Mouse (Mus musculus) lung, embryonic 16.5 days (tissue): ENCODE measurements at regions not wholly inside any gene's neighbourhood (a gene's known extent, or its start where the extent isn't known, plus 50 kb on each side); places are given as distances from the start of the nearest gene placed in this dataset.

Experiments
- ATAC-seq: fragments of 200-750 bp; cut with Nextera tagmentation; 2 replicates; pipeline ENCODE4 v1.8.0; 2017; ENCODE audit warnings: low read depth, mild to moderate bottlenecking, moderate library complexity
- H3K27ac ChIP-seq: fragments of 300-500 bp; sonication (generic); 2 replicates; pipeline ENCODE4 v1.5.1; 2014; ENCODE audit warnings: mild to moderate bottlenecking, control low read depth, low read length
- H3K27me3 ChIP-seq: fragments of 300-500 bp; sonication (generic); 2 replicates; pipeline ENCODE4 v1.6.1; 2014; ENCODE audit warnings: low read depth, low read length, mixed read lengths; ENCODE audit not compliant: control insufficient read depth, insufficient read depth
- H3K36me3 ChIP-seq: fragments of 300-500 bp; sonication (generic); 2 replicates; pipeline ENCODE4 v1.6.1; 2014; ENCODE audit warnings: low read length; ENCODE audit not compliant: control insufficient read depth, insufficient read depth
- H3K4me1 ChIP-seq: fragments of 300-500 bp; sonication (generic); replicated peaks from 2 replicates; pipeline ENCODE4 v1.6.1; 2014; ENCODE audit warnings: low read length, mixed read lengths; ENCODE audit not compliant: control insufficient read depth, insufficient read depth
- H3K4me2 ChIP-seq: fragments of 300-500 bp; sonication (generic); 2 replicates; pipeline ENCODE4 v1.6.1; 2014; ENCODE audit warnings: low read depth, low read length, control low read depth
- H3K4me3 ChIP-seq: fragments of 300-500 bp; sonication (generic); 2 replicates; pipeline ENCODE4 v1.5.1; 2014; ENCODE audit warnings: mild to moderate bottlenecking, low read length, control low read depth
- H3K9ac ChIP-seq: fragments of 300-500 bp; sonication (generic); 2 replicates; pipeline ENCODE4 v1.6.1; 2014; ENCODE audit warnings: low read length, control low read depth
- H3K9me3 ChIP-seq: fragments of 300-500 bp; sonication (generic); 2 replicates; pipeline ENCODE4 v1.6.1; 2016; ENCODE audit warnings: low read length; ENCODE audit not compliant: control insufficient read depth
- WGBS: fragments of 180-500 bp; shearing (Covaris S2); extraction: QIAGEN DNeasy Blood & Tissue Kit; methylation state at CpG from one replicate; pipeline ENCODE4 v1.1.7; 2014; 5-methylcytosine and 5-hydroxymethylcytosine counted together

GRCm38 (mm10) chr8:6963006-6963799 lies 1697.8 kb downstream of the Efnb2 start:
- 59% methylated on average over 4 of the region's 4 CpGs for WGBS
- H3K27ac ChIP-seq = no peak overlapping the region
- H3K4me2 ChIP-seq = no peak overlapping the region
- no peak overlapping the region for H3K9ac ChIP-seq
- no peaks in the 10 kb centered on the region for H3K36me3 ChIP-seq
- H3K9me3 ChIP-seq = no peaks in the 10 kb centered on the region
- H3K4me1 ChIP-seq = no peaks in the 10 kb centered on the region
- H3K27me3 ChIP-seq = no peaks in the 10 kb centered on the region
- no peak for ATAC-seq
- H3K4me3 ChIP-seq = no peak overlapping the region

DNA sequence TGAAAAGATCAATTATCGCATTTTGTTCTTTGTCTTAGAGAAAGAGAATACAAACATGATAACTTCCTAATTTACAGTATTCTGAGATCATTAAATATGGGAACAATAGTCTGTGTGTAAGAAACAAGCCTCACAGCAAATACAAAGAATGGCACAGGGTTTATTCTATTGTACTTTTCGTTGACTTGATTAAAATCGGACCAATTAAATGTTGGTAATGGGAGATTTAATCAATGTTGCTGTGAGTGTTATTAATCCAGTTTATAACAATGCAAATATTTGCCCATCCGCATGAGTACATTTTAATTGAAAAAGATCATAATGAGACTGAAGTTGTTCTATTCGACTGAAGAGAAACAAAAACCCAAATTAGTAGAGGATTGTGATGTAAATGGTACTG lies 1703.0 kb downstream of the Efnb2 start:
- ATAC-seq = no peak
- WGBS = 85% methylated on average over 5 of the region's 5 CpGs

GRCm38 (mm10) chr8:6954251-6954650 lies 1706.8 kb downstream of the Efnb2 start:
- Histone ChIP-seq H3K9me3 (no peaks in the 10 kb centered on the region), H3K27me3 (no peaks in the 10 kb centered on the region), H3K9ac (no peak overlapping the region), H3K36me3 (no peaks in the 10 kb centered on the region), H3K4me3 (no peak overlapping the region), H3K27ac (no peak overlapping the region), H3K4me2 (no peak overlapping the region), H3K4me1 (no peaks in the 10 kb centered on the region)
- ATAC-seq = no peak
- 64% methylated on average over 7 of the region's 7 CpGs for WGBS

More for the DNA sequence above, 1703.0 kb downstream of the Efnb2 start:
- no peak overlapping the region for H3K27ac ChIP-seq
- no peaks in the 10 kb centered on the region for H3K36me3 ChIP-seq
- H3K9me3 ChIP-seq = no peaks in the 10 kb centered on the region
- H3K27me3 ChIP-seq = no peaks in the 10 kb centered on the region
- no peaks in the 10 kb centered on the region for H3K4me1 ChIP-seq
- H3K4me3 ChIP-seq = no peak overlapping the region
- no peak overlapping the region for H3K9ac ChIP-seq
- H3K4me2 ChIP-seq = no peak overlapping the region

DNA sequence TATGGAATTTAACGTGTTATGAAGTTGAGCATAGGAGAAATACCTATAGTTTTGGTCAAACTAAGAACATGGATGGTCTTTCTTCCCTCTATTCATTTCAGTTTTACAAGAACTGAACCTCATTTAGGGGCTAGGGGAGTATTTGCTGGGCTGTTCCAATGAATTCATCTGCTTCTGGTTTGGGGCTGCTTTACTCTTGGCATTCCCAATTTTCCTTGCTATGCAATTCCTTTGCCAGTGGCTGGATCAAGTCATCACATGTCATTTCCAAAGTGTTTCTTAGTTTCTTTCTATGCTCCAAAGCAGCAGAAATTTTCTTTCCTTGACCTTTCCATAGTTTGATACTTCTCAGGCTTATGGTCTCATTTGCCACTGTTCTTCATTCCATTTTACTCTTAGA lies 1738.6 kb downstream of the Efnb2 start:
- 63% methylated on average over 1 of the region's 1 CpGs for WGBS
- no peak for ATAC-seq
- Histone ChIP-seq H3K9me3 (no peaks in the 10 kb centered on the region), H3K9ac (no peak overlapping the region), H3K4me3 (no peak overlapping the region), H3K27me3 (no peaks in the 10 kb centered on the region), H3K36me3 (no peaks in the 10 kb centered on the region), H3K27ac (no peak overlapping the region), H3K4me1 (no peaks in the 10 kb centered on the region), H3K4me2 (no peak overlapping the region)

DNA sequence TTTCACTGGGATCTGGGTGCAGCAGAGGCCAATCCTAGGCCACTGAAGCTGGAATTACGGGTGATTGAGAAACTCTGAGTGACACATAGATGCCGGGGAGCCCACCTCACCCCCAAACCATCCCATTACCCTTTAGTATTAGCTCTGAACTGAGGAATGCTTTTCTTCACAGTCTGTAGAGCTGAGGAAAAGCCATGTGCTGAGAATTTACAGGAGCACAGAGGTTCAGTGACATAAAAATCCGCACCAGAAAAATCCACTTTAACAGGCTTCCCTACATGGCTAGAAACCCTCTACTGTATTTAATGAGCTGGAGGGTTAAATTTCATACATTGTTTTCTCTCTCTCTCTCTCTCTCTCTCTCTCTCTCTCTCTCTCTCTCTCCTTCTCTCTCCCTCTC lies 1753.4 kb downstream of the Efnb2 start:
- no peak overlapping the region for H3K9ac ChIP-seq
- H3K27me3 ChIP-seq = no peaks in the 10 kb centered on the region
- no peaks in the 10 kb centered on the region for H3K4me1 ChIP-seq
- no peak overlapping the region for H3K4me3 ChIP-seq
- H3K4me2 ChIP-seq = no peak overlapping the region
- no peaks in the 10 kb centered on the region for H3K36me3 ChIP-seq
- no peak for ATAC-seq
- 66% methylated on average over 3 of the region's 3 CpGs for WGBS
- H3K9me3 ChIP-seq = no peaks in the 10 kb centered on the region
- H3K27ac ChIP-seq = no peak overlapping the region

DNA sequence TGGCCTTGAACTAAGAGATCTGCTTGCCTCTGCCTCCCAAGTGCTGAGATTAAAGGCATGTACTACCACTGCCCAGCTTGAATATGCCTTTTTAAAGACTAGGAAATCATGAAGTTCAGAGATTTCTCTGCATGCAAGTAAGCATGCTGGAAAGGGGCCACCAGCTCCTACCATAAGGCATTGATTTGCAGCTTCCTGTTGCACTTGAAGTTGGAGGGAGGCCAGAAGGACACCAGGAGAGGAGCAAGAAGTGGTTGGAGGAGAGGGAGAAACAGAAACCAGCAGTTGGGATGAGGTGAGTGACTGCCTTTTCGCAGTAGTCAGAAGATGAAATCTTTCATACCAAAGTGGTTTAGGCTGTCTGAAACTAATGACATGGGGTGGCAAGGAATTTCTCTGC lies 1769.6 kb downstream of the Efnb2 start:
- Histone ChIP-seq H3K36me3 (no peaks in the 10 kb centered on the region), H3K4me3 (no peak overlapping the region), H3K4me2 (no peak overlapping the region; the same call in 1 of the 2 replicates), H3K9ac (no peak overlapping the region), H3K4me1 (no peaks in the 10 kb centered on the region), H3K9me3 (no peaks in the 10 kb centered on the region), H3K27ac (no peak overlapping the region), H3K27me3 (no peaks in the 10 kb centered on the region)
- ATAC-seq = no peak
- 74% methylated on average over 1 of the region's 1 CpGs for WGBS

- Histone ChIP-seq H3K4me1 (no peaks in the 10 kb centered on the region), H3K36me3 (no peaks in the 10 kb centered on the region), H3K9me3 (no peaks in the 10 kb centered on the region), H3K27me3 (no peaks in the 10 kb centered on the region), H3K4me3 (no peak overlapping the region), H3K4me2 (no peak overlapping the region), H3K9ac (no peak overlapping the region), H3K27ac (no peak overlapping the region)
- WGBS = 75% methylated on average over 5 of the region's 5 CpGs
- no peak for ATAC-seq
Observed at GRCm38 (mm10) chr8:6886779-6887402, 1774.2 kb downstream of the Efnb2 start.

DNA sequence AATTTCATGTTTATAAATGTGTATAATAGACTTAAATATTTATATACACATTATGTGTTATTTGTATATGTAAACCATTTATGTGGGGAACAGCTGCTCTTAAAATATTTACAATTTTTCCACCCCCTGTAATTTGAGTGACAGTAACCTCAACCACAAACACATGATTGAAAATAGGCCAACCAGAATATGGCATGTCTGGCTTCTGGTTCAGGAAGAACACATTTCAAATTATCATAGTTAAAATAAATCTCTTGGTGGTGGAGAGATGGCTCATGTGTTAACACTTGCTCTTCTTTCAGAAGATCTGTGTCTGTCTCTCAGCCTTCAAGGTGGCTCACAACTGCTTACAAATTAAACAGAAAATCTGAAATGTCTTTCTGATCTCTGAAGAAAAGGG lies 1776.2 kb downstream of the Efnb2 start:
- H3K9me3 ChIP-seq = no peaks in the 10 kb centered on the region
- H3K27me3 ChIP-seq = no peaks in the 10 kb centered on the region
- no peaks in the 10 kb centered on the region for H3K36me3 ChIP-seq
- no peak overlapping the region for H3K27ac ChIP-seq
- H3K4me3 ChIP-seq = no peak overlapping the region
- no peak overlapping the region for H3K9ac ChIP-seq
- no peak for ATAC-seq
- no peaks in the 10 kb centered on the region for H3K4me1 ChIP-seq
- no peak overlapping the region for H3K4me2 ChIP-seq

- no peaks in the 10 kb centered on the region for H3K27me3 ChIP-seq
- H3K36me3 ChIP-seq = no peaks in the 10 kb centered on the region
- ATAC-seq = no peak
- WGBS = 91% methylated on average over 4 of the region's 4 CpGs
- H3K9me3 ChIP-seq = no peaks in the 10 kb centered on the region
- H3K4me3 ChIP-seq = no peak overlapping the region
- no peak overlapping the region for H3K27ac ChIP-seq
- H3K4me1 ChIP-seq = no peaks in the 10 kb centered on the region
- H3K9ac ChIP-seq = no peak overlapping the region
- no peak overlapping the region for H3K4me2 ChIP-seq
Observed at GRCm38 (mm10) chr8:6882626-6883025, 1777.5 kb upstream of the Slc10a2 start.
